8 mouse cellular contexts compared by ENCODE assay signal in the genomic region with DNA sequence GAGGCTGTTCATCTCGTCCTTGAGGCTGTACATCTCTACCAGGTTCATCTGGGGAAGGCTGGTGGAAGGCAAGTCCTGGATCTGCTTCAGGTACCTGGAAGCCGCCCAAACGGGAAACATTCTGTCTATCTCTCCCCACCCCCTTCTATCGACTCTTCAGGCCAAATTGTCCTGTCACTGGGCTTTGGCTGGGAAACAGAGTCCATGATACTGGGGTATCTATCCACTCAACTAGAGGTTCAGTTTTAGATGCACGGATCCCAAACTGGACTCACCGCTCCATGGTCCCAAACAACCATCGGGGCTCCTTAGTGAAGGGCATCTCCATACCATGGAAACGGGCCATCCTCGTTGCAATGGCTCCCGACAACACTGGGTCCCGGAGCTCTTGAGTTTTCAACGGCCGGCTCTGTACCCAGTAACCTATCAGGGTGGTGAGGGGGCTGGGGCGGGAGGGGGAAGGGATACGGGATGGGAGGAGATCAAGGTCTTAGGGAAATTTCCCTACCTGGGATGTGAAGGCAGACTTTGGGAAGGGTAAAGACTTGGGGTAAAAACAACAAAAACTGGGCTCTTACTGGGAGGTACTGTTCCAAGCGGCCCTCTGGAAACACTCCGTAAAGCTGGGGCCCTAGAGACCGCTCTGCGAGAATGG. TPM values are rescaled to one million over a fixed set of nuclear protein-coding genes. Genes with fewer than 3 reads are reported as not detected.
A peak's percentile ranks its signal among the peaks of the same experiment; 100 is the strongest.
DNase-seq lines count a peak whose midpoint lies in the region; ATAC-seq and TF ChIP-seq lines count a peak whose summit lies in the region.

No protein-coding gene starts in this region.

- TF ChIP-seq CTCF in CH12.LX (conservative IDR thresholded peaks at IDR 0.05 in 1 of 2, IDR thresholded peaks at IDR 0.05 in 1 of 2; ENCODE audit: low read depth in 2 of 2, low read length in 2 of 2): no peak
- TF ChIP-seq CTCF in liver, postnatal 0 days (IDR thresholded peaks at IDR 0.05; ENCODE audit: low read depth): no peak

- in situ Hi-C loops in CH12.LX (cut with MboI; ENCODE audit: low pct_ligation_motif_present, low pct_unique_long_range_greater_than_20kb, low sequenced_read_pairs): loop anchor here (10.0 kb wide), 1 partner anchor 353 kb away; a partner anchor contains a TSS

- intact Hi-C loops in left cerebral cortex, postnatal 25 days (cut with DNase I): loop anchor here (2.0 kb wide), 1 partner anchor 49 kb away; a partner anchor contains a TSS

- H3K27me3 ChIP-seq in CH12.LX (replicated peaks): no peaks in the 10 kb centered on the region
- no peaks in the 10 kb centered on the region for H3K27me3 ChIP-seq in heart, embryonic 16.5 days (ENCODE audit: control insufficient read depth, insufficient read depth, low read length)
- no peaks in the 10 kb centered on the region for H3K27me3 ChIP-seq in liver, postnatal 0 days (ENCODE audit: insufficient read depth, low read length)

- peaks cover 24 to 49% of the 10 kb centered on the region in 2 experiments for H3K36me3 ChIP-seq in CH12.LX (replicated peaks in 1 of 2; ENCODE audit: control insufficient read depth in 1 of 2, insufficient read depth in 1 of 2, low read length in 1 of 2)
- H3K36me3 ChIP-seq in heart, embryonic 16.5 days (ENCODE audit: control insufficient read depth, insufficient read depth): peaks cover 18% of the 10 kb centered on the region
- H3K36me3 ChIP-seq in liver, postnatal 0 days (replicated peaks; ENCODE audit: insufficient read depth, low read length): peaks cover 19% of the 10 kb centered on the region

- dilution Hi-C loops in CH12.LX (cut with MboI; ENCODE audit: extremely low pct_ligation_motif_present, extremely low pct_unique_long_range_greater_than_20kb, low sequenced_read_pairs): no loop called here

- H3K4me2 ChIP-seq in CH12.LX (ENCODE audit: insufficient read depth, low read depth, poor library complexity, severe bottlenecking): peak overlapping the region; percentile 85
- peak overlapping the region; percentile 69 for H3K4me2 ChIP-seq in heart, embryonic 16.5 days (ENCODE audit: low read depth, low read length)
- peak overlapping the region; percentile 97 for H3K4me2 ChIP-seq in liver, postnatal 0 days (ENCODE audit: low read depth, low read length)

- H3K4me3 ChIP-seq in CH12.LX (replicated peaks in 1 of 3; ENCODE audit: low read depth in 2 of 3, low read length in 2 of 3, poor library complexity in 1 of 3): peak overlapping the region; percentile 79 to 90 (median 80)
- peak overlapping the region; percentile 67 for H3K4me3 ChIP-seq in heart, embryonic 16.5 days (ENCODE audit: low read length)
- peak overlapping the region; percentile 92 for H3K4me3 ChIP-seq in liver, postnatal 0 days (ENCODE audit: low read depth, low read length)

- TF ChIP-seq EP300 in CH12.LX (IDR thresholded peaks at IDR 0.05; ENCODE audit: low read length): no peak
- TF ChIP-seq EP300 in liver, postnatal 0 days (IDR thresholded peaks at IDR 0.05; ENCODE audit: low read depth): no peak

- no peak overlapping the region for H3K27ac ChIP-seq in CH12.LX (ENCODE audit: insufficient read depth, low read depth)
- peak overlapping the region; percentile 98; the same call in 1 of the 2 replicates for H3K27ac ChIP-seq in heart, embryonic 16.5 days (ENCODE audit: low read length)
- H3K27ac ChIP-seq in liver, postnatal 0 days (ENCODE audit: low read depth): peak overlapping the region; percentile 100; the same call in 1 of the 2 replicates

- WGBS in heart, embryonic 16.5 days: 76% methylated on average over 19 of the region's 19 CpGs
- 86% methylated on average over 19 of the region's 19 CpGs for WGBS in liver, postnatal 0 days (ENCODE audit: insufficient replicate concordance)

- ATAC-seq in heart, embryonic 16.5 days (replicated peaks; ENCODE audit: extremely low read depth, insufficient read depth, low FRiP score): no peak
- no peak for ATAC-seq in liver, postnatal 0 days

- H3K79me2 ChIP-seq in CH12.LX (replicated peaks; ENCODE audit: control insufficient read depth, extremely low read depth, insufficient read depth, poor library complexity, severe bottlenecking): peaks cover 12% of the 10 kb centered on the region

- no peak for TF ChIP-seq POLR2A in CH12.LX (IDR thresholded peaks at IDR 0.05; ENCODE audit: low read depth, low read length)

- DNase-seq in cerebellum, adult 9-11 months: peak; percentile 55
- DNase-seq in cerebellum, postnatal 36 days: no peak
- DNase-seq in CH12.LX (ENCODE audit: extremely low read depth): no peak
- no peak for DNase-seq in liver, postnatal 0 days
- DNase-seq in left cerebral cortex, postnatal 25 days (ENCODE audit: low spot score in 2 of 2): no peak
- no peak for DNase-seq in urinary bladder, adult 2 months (ENCODE audit: low spot score)
- no peak for DNase-seq in frontal cortex, postnatal 25 days (ENCODE audit: low spot score in 2 of 2)

- peaks cover 0 to 14% of the 10 kb centered on the region in 2 experiments; a peak in 2 of 4 replicates for H3K4me1 ChIP-seq in CH12.LX (ENCODE audit: control insufficient read depth in 1 of 2, insufficient read depth in 2 of 2)
- peaks cover 32% of the 10 kb centered on the region for H3K4me1 ChIP-seq in heart, embryonic 16.5 days (ENCODE audit: control insufficient read depth, insufficient read depth, low read length)
- peaks cover 15% of the 10 kb centered on the region for H3K4me1 ChIP-seq in liver, postnatal 0 days (ENCODE audit: insufficient read depth)

- peak overlapping the region; percentile 91; the same call in 1 of the 2 replicates for H3K9ac ChIP-seq in CH12.LX (ENCODE audit: insufficient read depth, low read depth)
- peak overlapping the region; percentile 86 for H3K9ac ChIP-seq in heart, embryonic 16.5 days (ENCODE audit: low read length)
- H3K9ac ChIP-seq in liver, postnatal 0 days (replicated peaks): peak overlapping the region; percentile 97; the same call in 1 of the 2 replicates

- TF ChIP-seq RAD21 in CH12.LX (IDR thresholded peaks at IDR 0.05; ENCODE audit: low read depth, low read length): no peak

- no peaks in the 10 kb centered on the region for H3K9me3 ChIP-seq in CH12.LX (replicated peaks; ENCODE audit: low read length)
- H3K9me3 ChIP-seq in heart, embryonic 16.5 days (replicated peaks; ENCODE audit: control insufficient read depth, low read length): no peaks in the 10 kb centered on the region
- no peaks in the 10 kb centered on the region for H3K9me3 ChIP-seq in liver, postnatal 0 days (ENCODE audit: low read length)

TF ChIP-seq in CH12.LX, 34 proteins besides CTCF, POLR2A, EP300 and RAD21 (continues in another document):
- TF ChIP-seq MAZ (IDR thresholded peaks at IDR 0.05; ENCODE audit: low read depth, low read length) (no peak), MAX (IDR thresholded peaks at IDR 0.05; ENCODE audit: low read length) (no peak), ZKSCAN1 (IDR thresholded peaks at IDR 0.05; ENCODE audit: borderline replicate concordance, low read depth, low read length) (no peak), JUND (conservative IDR thresholded peaks at IDR 0.05; ENCODE audit: low read depth, low read length) (no peak), ELF1 (IDR thresholded peaks at IDR 0.05; ENCODE audit: low read depth, low read length) (no peak), MEF2A (IDR thresholded peaks at IDR 0.05; ENCODE audit: borderline replicate concordance, low read depth, low read length) (no peak), SMC3 (IDR thresholded peaks at IDR 0.05; ENCODE audit: low read depth, low read length) (no peak), KAT2A (IDR thresholded peaks at IDR 0.05; ENCODE audit: insufficient replicate concordance, low read length) (no peak)

RNA-seq across cellular contexts. Expression of a gene that starts 1.1 kb away (rescaled TPM):
- total RNA-seq in CH12.LX (2012; rRNA removed) (3.6 and 6.3 TPM in 2 replicates), CH12.LX (2014; rRNA removed) (0.35 and 0.36 TPM in 2 replicates)
- 0.44 and 1.1 TPM in 2 replicates for polyA plus RNA-seq in CH12.LX (2012; ENCODE audit: insufficient read length, low read depth)
- polyA plus RNA-seq in heart, embryonic 16.5 days (2015; fragmentation: Nextera tagmentation; extraction: Ambion mirVana): 3.8 and 4.1 TPM in 2 replicates
- polyA plus RNA-seq in liver, postnatal 0 days (2015; fragmentation: Nextera tagmentation; extraction: Ambion mirVana): 0.64 and 1.5 TPM in 2 replicates
- 1 to 10 TPM; 1.9 to 2.1 TPM for total RNA-seq in left cerebral cortex, postnatal 25 days (2021)
- 2.0 and 3.7 TPM in 2 replicates for polyA plus RNA-seq in urinary bladder, adult 2 months (2012; rRNA removed)

RNA-seq across cellular contexts. Expression of a gene that starts 1.2 kb away (rescaled TPM):
- total RNA-seq in CH12.LX (2012; rRNA removed): 0.13 and 0.34 TPM in 2 replicates
- total RNA-seq in CH12.LX (2014; rRNA removed): 0.15 TPM in 1 of 2 replicates, not detected in the other
- 1.9 TPM in 1 of 2 replicates, not detected in the other for polyA plus RNA-seq in CH12.LX (2012; ENCODE audit: insufficient read length, low read depth)
- 0.19 and 0.35 TPM in 2 replicates for polyA plus RNA-seq in heart, embryonic 16.5 days (2015; fragmentation: Nextera tagmentation; extraction: Ambion mirVana)
- not detected in 2 replicates for polyA plus RNA-seq in liver, postnatal 0 days (2015; fragmentation: Nextera tagmentation; extraction: Ambion mirVana)
- under 1 TPM in 1 of 2 experiments, not detected in 1; 0.80 TPM for total RNA-seq in left cerebral cortex, postnatal 25 days (2021)
- polyA plus RNA-seq in urinary bladder, adult 2 months (2012; rRNA removed): 0.06 TPM in 2 replicates

RNA-seq across cellular contexts. Expression of a gene that starts 1.4 kb away (rescaled TPM):
- 24.0 and 26.4 TPM in 2 replicates for total RNA-seq in CH12.LX (2012; rRNA removed)
- total RNA-seq in CH12.LX (2014; rRNA removed): 21.1 and 25.9 TPM in 2 replicates
- 25.0 and 31.8 TPM in 2 replicates for polyA plus RNA-seq in CH12.LX (2012; ENCODE audit: insufficient read length, low read depth)
- polyA plus RNA-seq in heart, embryonic 16.5 days (2015; fragmentation: Nextera tagmentation; extraction: Ambion mirVana): 80.5 and 84.9 TPM in 2 replicates
- 42.7 and 44.3 TPM in 2 replicates for polyA plus RNA-seq in liver, postnatal 0 days (2015; fragmentation: Nextera tagmentation; extraction: Ambion mirVana)
- total RNA-seq in left cerebral cortex, postnatal 25 days (2021): 10 to 100 TPM; 35.4 to 39.7 TPM
- polyA plus RNA-seq in urinary bladder, adult 2 months (2012; rRNA removed): 73.2 and 85.8 TPM in 2 replicates

RNA-seq across cellular contexts. Expression of a gene that starts 2.6 kb away (rescaled TPM):
- total RNA-seq in CH12.LX (2012; rRNA removed) (1.6 and 2.1 TPM in 2 replicates), CH12.LX (2014; rRNA removed) (1.2 and 1.5 TPM in 2 replicates)
- 0.44 and 2.1 TPM in 2 replicates for polyA plus RNA-seq in CH12.LX (2012; ENCODE audit: insufficient read length, low read depth)
- 241 and 243 TPM in 2 replicates for polyA plus RNA-seq in heart, embryonic 16.5 days (2015; fragmentation: Nextera tagmentation; extraction: Ambion mirVana)
- 10.7 and 12.4 TPM in 2 replicates for polyA plus RNA-seq in liver, postnatal 0 days (2015; fragmentation: Nextera tagmentation; extraction: Ambion mirVana)
- total RNA-seq in left cerebral cortex, postnatal 25 days (2021): 1 to 10 TPM; 1.3 to 1.6 TPM
- 2.3 and 2.7 TPM in 2 replicates for polyA plus RNA-seq in urinary bladder, adult 2 months (2012; rRNA removed)

RNA-seq across cellular contexts. Expression of a gene that starts 18.0 kb away (rescaled TPM):
- total RNA-seq in CH12.LX (2012; rRNA removed) (not detected in 2 replicates), CH12.LX (2014; rRNA removed) (not detected in 2 replicates)
- polyA plus RNA-seq in CH12.LX (2012; ENCODE audit: insufficient read length, low read depth): not detected in 2 replicates
- not detected in 2 replicates for polyA plus RNA-seq in heart, embryonic 16.5 days (2015; fragmentation: Nextera tagmentation; extraction: Ambion mirVana)
- not detected in 2 replicates for polyA plus RNA-seq in liver, postnatal 0 days (2015; fragmentation: Nextera tagmentation; extraction: Ambion mirVana)
- under 1 TPM in 1 of 2 experiments, not detected in 1; 0.87 TPM for total RNA-seq in left cerebral cortex, postnatal 25 days (2021)
- not detected in 2 replicates for polyA plus RNA-seq in urinary bladder, adult 2 months (2012; rRNA removed)
